Mouse (Mus musculus): Measurements from ENCODE around the gene Zfhx3. TPM values are rescaled to one million over a fixed set of nuclear protein-coding genes. Genes with fewer than 3 reads are reported as not detected.

The Zfhx3 gene
- polyA plus RNA-seq, 1 experiment = 1.5 TPM

- DNase-seq (ENCODE audit: extremely low spot score in 1 of 2, low spot score in 1 of 2) = no peak
Observed at GRCm38 (mm10) chr8:108899251-108899771, 956.9 kb downstream of the Zfhx3 start.

GRCm38 (mm10) chr8:108900541-108900940, 958.1 kb downstream of the Zfhx3 start:
- no peak for DNase-seq (ENCODE audit: extremely low spot score in 1 of 2, low spot score in 1 of 2)

GRCm38 (mm10) chr8:108901208-108901607, 958.8 kb downstream of the Zfhx3 start:
- no peak for DNase-seq (ENCODE audit: extremely low spot score in 1 of 2, low spot score in 1 of 2)

GRCm38 (mm10) chr8:108903550-108903949, 961.1 kb downstream of the Zfhx3 start:
- no peak for DNase-seq (ENCODE audit: extremely low spot score in 1 of 2, low spot score in 1 of 2)

- no peak for DNase-seq (ENCODE audit: extremely low spot score in 1 of 2, low spot score in 1 of 2)
Observed at GRCm38 (mm10) chr8:108904288-108904971, 962.0 kb downstream of the Zfhx3 start.

- DNase-seq (ENCODE audit: extremely low spot score in 1 of 2, low spot score in 1 of 2) = no peak
Observed at GRCm38 (mm10) chr8:108908066-108908465, 965.6 kb downstream of the Zfhx3 start.

GRCm38 (mm10) chr8:108908540-108908939, 966.1 kb downstream of the Zfhx3 start:
- no peak for DNase-seq (ENCODE audit: extremely low spot score in 1 of 2, low spot score in 1 of 2)

GRCm38 (mm10) chr8:108909035-108909434, 966.6 kb downstream of the Zfhx3 start:
- peak in 1 of 2 experiments; percentile 34 for DNase-seq (ENCODE audit: extremely low spot score in 1 of 2, low spot score in 1 of 2)

- no peak for DNase-seq (ENCODE audit: extremely low spot score in 1 of 2, low spot score in 1 of 2)
Observed at GRCm38 (mm10) chr8:108909455-108909854, 967.0 kb downstream of the Zfhx3 start.

- no peak for DNase-seq (ENCODE audit: extremely low spot score in 1 of 2, low spot score in 1 of 2)
Observed at GRCm38 (mm10) chr8:108910843-108911242, 968.4 kb downstream of the Zfhx3 start.

GRCm38 (mm10) chr8:108911511-108911910, 969.1 kb downstream of the Zfhx3 start:
- peak; percentile 67 to 96 for DNase-seq (ENCODE audit: extremely low spot score in 1 of 2, low spot score in 1 of 2)

GRCm38 (mm10) chr8:108912998-108913397, 970.6 kb downstream of the Zfhx3 start:
- no peak for DNase-seq (ENCODE audit: extremely low spot score in 1 of 2, low spot score in 1 of 2)

GRCm38 (mm10) chr8:108915425-108915824, 973.0 kb downstream of the Zfhx3 start:
- DNase-seq (ENCODE audit: extremely low spot score in 1 of 2, low spot score in 1 of 2) = no peak

- no peak for DNase-seq (ENCODE audit: extremely low spot score in 1 of 2, low spot score in 1 of 2)
Observed at GRCm38 (mm10) chr8:108915876-108916275, 973.4 kb downstream of the Zfhx3 start.

GRCm38 (mm10) chr8:108920151-108920550, 977.7 kb downstream of the Zfhx3 start:
- DNase-seq (ENCODE audit: extremely low spot score in 1 of 2, low spot score in 1 of 2) = no peak

GRCm38 (mm10) chr8:108923161-108923560, 980.7 kb downstream of the Zfhx3 start:
- no peak for DNase-seq (ENCODE audit: extremely low spot score in 1 of 2, low spot score in 1 of 2)

- DNase-seq (ENCODE audit: extremely low spot score in 1 of 2, low spot score in 1 of 2) = no peak
Observed at GRCm38 (mm10) chr8:108924526-108924925, 982.1 kb downstream of the Zfhx3 start.

- no peak for DNase-seq (ENCODE audit: extremely low spot score in 1 of 2, low spot score in 1 of 2)
Observed at GRCm38 (mm10) chr8:108926106-108926505, 983.7 kb downstream of the Zfhx3 start.

- DNase-seq (ENCODE audit: extremely low spot score in 1 of 2, low spot score in 1 of 2) = no peak
Observed at GRCm38 (mm10) chr8:108930635-108931034, 988.2 kb downstream of the Zfhx3 start.

- peak in 1 of 2 experiments; percentile 26 for DNase-seq (ENCODE audit: extremely low spot score in 1 of 2, low spot score in 1 of 2)
Observed at GRCm38 (mm10) chr8:108931837-108932236, 989.4 kb downstream of the Zfhx3 start.

GRCm38 (mm10) chr8:108932729-108933128, 990.3 kb downstream of the Zfhx3 start:
- no peak for DNase-seq (ENCODE audit: extremely low spot score in 1 of 2, low spot score in 1 of 2)
